Mouse (Mus musculus): ENCODE measurements around the gene Ciapin1. TPM values are rescaled to one million over a fixed set of nuclear protein-coding genes. Genes with fewer than 3 reads are reported as not detected.

The Ciapin1 gene
- polyA plus RNA-seq, 1 experiment from 2014 or later: 77.7 TPM

- Histone ChIP-seq H3K36me3 (no peaks in the 10 kb centered on the region), H3K9me3 (replicated peaks) (no peaks in the 10 kb centered on the region), H3K27me3 (peaks cover 3% of the 10 kb centered on the region; the same call in 1 of the 2 replicates), H3K9ac (no peak overlapping the region), H3K4me3 (no peak overlapping the region), H3K4me2 (no peak overlapping the region), H3K4me1 (replicated peaks) (peaks cover 18% of the 10 kb centered on the region), H3K27ac (no peak overlapping the region)
- no peak for ATAC-seq (replicated peaks; ENCODE audit: insufficient number of reproducible peaks, insufficient read depth, low FRiP score, low read depth)
- WGBS: 53% methylated on average over 10 of the region's 10 CpGs
These were observed 33.4 kb downstream of the Ciapin1 start for GRCm38 (mm10) chr8:94804546-94805340.

DNA sequence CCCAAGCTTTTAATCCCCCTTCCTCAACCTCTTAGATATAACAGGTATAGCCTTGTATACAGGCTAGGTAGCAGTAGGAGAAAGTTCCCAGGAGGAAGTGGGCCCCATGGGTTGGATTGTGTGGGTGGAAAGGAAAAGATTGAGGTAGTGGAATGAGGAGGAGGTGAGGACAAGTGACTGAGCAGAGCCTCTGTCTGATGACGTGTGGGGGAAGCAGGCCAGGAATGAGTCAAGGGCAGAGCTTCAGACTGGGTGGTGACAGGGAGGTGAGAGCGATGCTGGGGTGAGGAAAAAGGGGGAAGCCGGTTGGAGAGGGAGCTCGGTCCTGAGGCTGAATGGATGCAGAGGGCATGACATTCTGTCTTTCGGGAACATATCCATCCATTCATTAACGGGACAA lies 34.6 kb downstream of the Ciapin1 start:
- no peak overlapping the region for H3K4me3 ChIP-seq
- WGBS: 22% methylated on average over 6 of the region's 6 CpGs
- no peak; the same call in 1 of the 2 replicates for ATAC-seq (replicated peaks; ENCODE audit: insufficient number of reproducible peaks, insufficient read depth, low FRiP score, low read depth)
- no peak overlapping the region for H3K4me2 ChIP-seq
- peaks cover 3% of the 10 kb centered on the region; the same call in 1 of the 2 replicates for H3K27me3 ChIP-seq
- no peak overlapping the region for H3K27ac ChIP-seq
- no peaks in the 10 kb centered on the region for H3K9me3 ChIP-seq (replicated peaks)
- H3K36me3 ChIP-seq: no peaks in the 10 kb centered on the region
- no peak overlapping the region for H3K9ac ChIP-seq
- peaks cover 18% of the 10 kb centered on the region for H3K4me1 ChIP-seq (replicated peaks)

GRCm38 (mm10) chr8:94802375-94802774 lies 35.8 kb downstream of the Ciapin1 start:
- Histone ChIP-seq H3K4me2 (no peak overlapping the region), H3K27ac (no peak overlapping the region), H3K27me3 (peaks cover 3% of the 10 kb centered on the region; the same call in 1 of the 2 replicates)

GRCm38 (mm10) chr8:94801293-94802095 lies 36.7 kb downstream of the Ciapin1 start:
- no peak for ATAC-seq (replicated peaks; ENCODE audit: insufficient number of reproducible peaks, insufficient read depth, low FRiP score, low read depth)
- H3K27me3 ChIP-seq: no peaks in the 10 kb centered on the region
- no peaks in the 10 kb centered on the region for H3K9me3 ChIP-seq (replicated peaks)
- H3K4me1 ChIP-seq (replicated peaks): peaks cover 18% of the 10 kb centered on the region
- no peak overlapping the region for H3K27ac ChIP-seq
- 43% methylated on average over 14 of the region's 14 CpGs for WGBS
- no peak overlapping the region for H3K4me2 ChIP-seq
- H3K36me3 ChIP-seq: no peaks in the 10 kb centered on the region
- no peak overlapping the region for H3K9ac ChIP-seq
- H3K4me3 ChIP-seq: no peak overlapping the region

More at GRCm38 (mm10) chr8:94802375-94802774, 35.8 kb downstream of the Ciapin1 start:
- no peak overlapping the region for H3K9ac ChIP-seq
- no peak overlapping the region for H3K4me3 ChIP-seq
- ATAC-seq (replicated peaks; ENCODE audit: insufficient number of reproducible peaks, insufficient read depth, low FRiP score, low read depth): no peak
- H3K36me3 ChIP-seq: no peaks in the 10 kb centered on the region
- no peaks in the 10 kb centered on the region for H3K9me3 ChIP-seq (replicated peaks)
- H3K4me1 ChIP-seq (replicated peaks): peaks cover 18% of the 10 kb centered on the region
- WGBS: 37% methylated on average over 4 of the region's 4 CpGs

GRCm38 (mm10) chr8:94800278-94800968 lies 37.7 kb downstream of the Ciapin1 start:
- Histone ChIP-seq H3K36me3 (no peaks in the 10 kb centered on the region), H3K27me3 (no peaks in the 10 kb centered on the region), H3K9me3 (replicated peaks) (no peaks in the 10 kb centered on the region), H3K4me1 (replicated peaks) (peaks cover 18% of the 10 kb centered on the region), H3K4me2 (no peak overlapping the region), H3K4me3 (no peak overlapping the region), H3K9ac (no peak overlapping the region), H3K27ac (no peak overlapping the region)
- ATAC-seq (replicated peaks; ENCODE audit: insufficient number of reproducible peaks, insufficient read depth, low FRiP score, low read depth): no peak
- 44% methylated on average over 7 of the region's 7 CpGs for WGBS

- ATAC-seq (replicated peaks; ENCODE audit: insufficient number of reproducible peaks, insufficient read depth, low FRiP score, low read depth): no peak
- Histone ChIP-seq H3K27ac (no peak overlapping the region), H3K4me1 (replicated peaks) (no peaks in the 10 kb centered on the region)
These were observed 43.4 kb downstream of the Ciapin1 start for GRCm38 (mm10) chr8:94794782-94795181.

DNA sequence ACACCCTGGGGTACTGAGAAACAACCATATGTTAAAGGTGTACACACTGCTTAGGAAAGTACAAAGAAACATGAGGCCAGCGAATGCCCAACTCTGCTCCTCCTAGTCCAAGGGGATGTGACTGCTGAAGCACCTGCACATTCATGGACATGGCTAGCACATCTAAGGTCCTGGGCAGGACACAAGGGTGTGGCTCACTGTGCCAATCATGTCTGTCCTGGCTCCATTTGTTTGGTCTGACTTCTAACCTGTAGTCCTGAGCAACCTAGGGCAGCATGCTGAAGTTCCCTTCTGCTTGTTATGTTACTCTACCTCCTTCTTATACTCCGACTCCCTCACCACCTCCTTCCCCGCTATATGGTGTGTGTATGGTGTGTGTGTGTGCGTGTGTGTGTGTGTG lies 43.8 kb downstream of the Ciapin1 start:
- Histone ChIP-seq H3K9ac (no peak overlapping the region), H3K27me3 (no peaks in the 10 kb centered on the region; the same call in 1 of the 2 replicates), H3K27ac (no peak overlapping the region), H3K4me3 (no peak overlapping the region), H3K4me1 (replicated peaks) (no peaks in the 10 kb centered on the region), H3K36me3 (no peaks in the 10 kb centered on the region), H3K9me3 (replicated peaks) (no peaks in the 10 kb centered on the region), H3K4me2 (no peak overlapping the region)
- 87% methylated on average over 4 of the region's 4 CpGs for WGBS
- no peak for ATAC-seq (replicated peaks; ENCODE audit: insufficient number of reproducible peaks, insufficient read depth, low FRiP score, low read depth)

More at GRCm38 (mm10) chr8:94794782-94795181, 43.4 kb downstream of the Ciapin1 start:
- Histone ChIP-seq H3K4me2 (no peak overlapping the region), H3K9me3 (replicated peaks) (no peaks in the 10 kb centered on the region), H3K27me3 (no peaks in the 10 kb centered on the region; the same call in 1 of the 2 replicates), H3K4me3 (no peak overlapping the region), H3K9ac (no peak overlapping the region), H3K36me3 (no peaks in the 10 kb centered on the region)
- 86% methylated on average over 2 of the region's 2 CpGs for WGBS

DNA sequence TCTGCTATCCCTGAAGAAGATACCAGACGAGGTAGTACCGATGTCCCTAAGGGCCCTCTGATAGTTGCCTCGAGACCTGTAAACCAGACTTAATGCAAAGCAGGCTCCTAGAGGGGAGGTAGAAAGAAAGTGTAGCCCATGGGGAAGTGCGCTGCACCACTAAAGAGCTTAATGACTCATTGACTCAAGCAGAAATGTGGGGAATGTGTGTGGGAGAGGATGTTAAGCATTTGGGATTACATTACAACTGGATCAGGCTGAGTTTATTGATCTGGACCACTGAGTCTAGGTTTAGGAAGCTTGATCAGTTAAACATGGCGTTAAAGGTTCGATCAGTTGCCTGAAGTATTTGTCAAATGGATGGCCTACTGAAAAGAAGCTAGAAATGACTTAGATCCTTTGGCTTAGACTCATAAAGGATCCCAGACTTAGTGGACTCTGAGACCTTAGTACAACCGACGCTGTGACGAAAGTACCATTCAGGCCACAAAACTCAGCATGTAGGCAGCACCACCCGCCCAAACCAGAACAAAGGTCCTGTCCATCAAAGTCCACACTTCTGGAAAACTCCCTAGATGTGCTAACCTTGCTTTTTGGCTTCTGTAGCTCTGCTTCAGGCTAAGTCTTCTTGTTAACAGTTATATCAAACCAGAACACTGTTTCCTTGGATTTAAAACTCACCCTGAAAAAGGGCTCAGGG lies 48.8 kb downstream of the Ciapin1 start:
- WGBS: 79% methylated on average over 10 of the region's 10 CpGs
- ATAC-seq (replicated peaks; ENCODE audit: insufficient number of reproducible peaks, insufficient read depth, low FRiP score, low read depth): no peak

DNA sequence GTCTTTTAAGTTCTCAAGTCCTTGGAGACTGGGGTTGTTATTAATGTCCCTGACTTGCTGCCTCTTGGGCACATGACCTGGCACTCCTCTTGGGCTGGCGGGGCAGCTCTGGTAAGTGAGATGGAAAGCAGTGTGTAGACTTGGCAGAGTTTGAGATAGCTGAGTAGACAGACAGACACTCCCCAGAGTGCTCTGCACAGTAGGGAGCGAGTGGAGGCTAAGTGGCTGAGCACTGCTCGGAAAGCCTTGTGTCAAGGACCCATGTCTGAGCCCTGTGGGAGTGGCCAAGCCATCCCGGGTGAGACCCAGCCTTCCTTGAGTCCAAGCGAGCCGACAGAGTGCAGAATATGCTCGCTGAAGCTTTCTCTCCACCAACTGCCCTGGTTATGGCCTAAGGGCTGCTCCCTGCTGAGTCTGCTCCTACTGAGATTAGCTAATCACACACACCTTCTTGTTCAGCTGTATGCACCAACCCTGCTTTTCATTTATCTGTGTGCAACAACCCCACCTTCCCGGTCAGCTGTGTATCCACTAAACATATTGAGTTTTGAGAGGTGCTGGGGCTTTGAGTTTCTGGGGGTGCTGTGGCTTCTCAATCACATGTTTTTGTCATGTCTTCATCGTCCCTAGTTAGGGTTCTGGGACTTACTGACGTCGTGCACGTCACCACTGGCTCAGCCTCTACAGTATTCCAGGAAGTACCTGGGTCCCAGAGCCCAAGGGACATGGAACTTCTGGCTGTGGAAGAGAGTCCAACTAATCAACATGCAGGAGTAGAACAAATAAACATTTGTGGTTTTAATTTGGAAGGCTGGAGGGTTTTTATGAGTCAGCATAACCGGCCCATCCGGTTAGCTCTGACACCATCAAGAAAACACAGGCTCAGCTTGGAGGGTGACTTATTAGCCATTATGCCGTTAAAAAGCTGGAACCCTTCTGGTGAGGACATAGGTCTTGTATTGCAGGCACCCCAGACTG lies 50.3 kb downstream of the Ciapin1 start:
- Histone ChIP-seq H3K9ac (no peak overlapping the region), H3K27me3 (no peaks in the 10 kb centered on the region; the same call in 1 of the 2 replicates), H3K4me1 (replicated peaks) (peaks cover 19% of the 10 kb centered on the region), H3K36me3 (no peaks in the 10 kb centered on the region), H3K4me3 (no peak overlapping the region), H3K4me2 (no peak overlapping the region), H3K27ac (no peak overlapping the region), H3K9me3 (replicated peaks) (no peaks in the 10 kb centered on the region)
- WGBS: 57% methylated on average over 15 of the region's 15 CpGs
- 0 out of 2 replicates have a peak, but pooled peaks have one; percentile 14 for ATAC-seq (replicated peaks; ENCODE audit: insufficient number of reproducible peaks, insufficient read depth, low FRiP score, low read depth)

More for the DNA sequence above, 48.8 kb downstream of the Ciapin1 start:
- Histone ChIP-seq H3K27ac (no peak overlapping the region), H3K36me3 (no peaks in the 10 kb centered on the region), H3K9me3 (replicated peaks) (no peaks in the 10 kb centered on the region), H3K4me3 (no peak overlapping the region), H3K27me3 (no peaks in the 10 kb centered on the region; the same call in 1 of the 2 replicates), H3K4me2 (no peak overlapping the region), H3K4me1 (replicated peaks) (peaks cover 15% of the 10 kb centered on the region), H3K9ac (no peak overlapping the region)
